Mouse (Mus musculus): ENCODE data around the gene Gm28048.
A peak's percentile ranks its signal among the peaks of the same experiment; 100 is the strongest.

Gm28048 gene

DNA sequence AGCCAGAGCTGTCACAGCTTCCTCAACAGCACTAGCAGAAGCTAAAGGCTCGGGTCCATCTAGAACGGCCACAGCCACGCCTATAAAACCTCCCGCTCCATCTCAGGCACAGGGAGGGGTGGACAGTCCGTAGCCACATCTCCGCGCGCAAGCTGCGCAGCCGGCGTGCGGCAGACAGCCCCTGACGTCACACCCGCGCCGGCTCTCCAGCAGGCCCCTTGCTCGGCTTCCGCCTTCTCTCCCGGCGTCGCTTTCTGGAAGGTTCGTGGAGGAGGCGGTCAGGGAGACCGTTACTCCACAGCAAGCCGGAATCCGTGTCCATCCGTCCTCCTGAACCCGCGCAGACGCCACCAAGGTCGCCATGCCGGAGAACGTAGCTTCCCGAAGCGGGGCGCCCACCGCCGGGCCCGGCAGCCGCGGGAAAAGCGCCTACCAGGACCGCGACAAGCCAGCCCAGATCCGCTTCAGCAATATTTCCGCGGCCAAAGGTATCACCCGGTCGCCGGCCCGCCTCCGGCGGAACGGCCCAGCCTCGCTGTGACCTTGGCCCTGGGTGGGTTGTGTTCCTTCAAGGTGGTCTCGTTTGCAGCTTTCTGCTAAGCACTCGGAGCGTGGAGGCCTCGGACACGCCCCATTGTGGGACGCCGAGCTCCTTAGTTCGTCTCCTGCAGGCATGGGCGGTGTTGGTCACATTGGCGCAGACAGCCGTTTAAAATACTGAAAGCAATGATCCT, 8.7 kb upstream of the Gm28048 start, which contains the start of gene Cct4:
TSS of gene Cct4 (plus strand) at position 127 of the 734 bp plus-strand sequence.
- DNase-seq (ENCODE audit: extremely low spot score, low read depth, low spot score), result no peak

DNA sequence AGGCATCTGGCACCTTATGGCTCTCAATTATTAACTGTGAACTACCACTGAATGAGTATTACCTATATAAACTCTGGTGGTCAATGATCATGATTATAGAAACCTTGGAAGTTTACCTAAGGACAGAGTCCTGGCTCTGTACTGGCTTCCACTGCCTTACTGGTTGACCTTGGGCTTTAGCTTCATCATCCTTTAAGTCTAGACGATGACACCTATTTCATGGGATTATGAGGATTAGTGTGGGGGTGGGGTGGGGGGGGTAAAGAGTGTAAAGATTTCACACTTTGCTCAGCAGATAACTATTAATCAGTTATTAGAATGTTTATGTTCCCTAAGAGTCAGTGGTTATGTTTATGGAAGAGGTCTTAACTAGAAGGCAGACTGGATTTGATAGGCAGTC, 7.9 kb upstream of the Gm28048 start:
- DNase-seq (ENCODE audit: extremely low spot score, low read depth, low spot score), result no peak

DNA sequence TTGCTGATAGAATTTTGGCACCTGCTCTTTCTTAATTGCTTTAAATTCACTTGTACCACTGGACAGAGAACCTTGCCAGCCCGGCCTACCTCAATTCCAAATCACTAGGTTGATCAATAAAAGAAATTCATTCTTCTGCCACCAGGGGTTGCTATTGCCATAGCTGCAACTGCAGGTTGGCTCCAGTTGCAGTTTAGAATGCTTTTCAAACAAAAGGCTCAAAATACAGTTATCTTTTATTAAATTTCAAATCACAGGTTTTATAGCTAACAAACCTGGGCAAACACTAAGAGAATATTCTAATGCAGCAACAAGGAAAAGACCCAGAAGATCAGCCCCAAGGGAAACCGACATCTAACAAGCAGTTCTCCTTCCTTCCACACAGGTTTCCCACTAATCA, 5.5 kb upstream of the Gm28048 start:
- DNase-seq (ENCODE audit: extremely low spot score, low read depth, low spot score), result no peak

DNA sequence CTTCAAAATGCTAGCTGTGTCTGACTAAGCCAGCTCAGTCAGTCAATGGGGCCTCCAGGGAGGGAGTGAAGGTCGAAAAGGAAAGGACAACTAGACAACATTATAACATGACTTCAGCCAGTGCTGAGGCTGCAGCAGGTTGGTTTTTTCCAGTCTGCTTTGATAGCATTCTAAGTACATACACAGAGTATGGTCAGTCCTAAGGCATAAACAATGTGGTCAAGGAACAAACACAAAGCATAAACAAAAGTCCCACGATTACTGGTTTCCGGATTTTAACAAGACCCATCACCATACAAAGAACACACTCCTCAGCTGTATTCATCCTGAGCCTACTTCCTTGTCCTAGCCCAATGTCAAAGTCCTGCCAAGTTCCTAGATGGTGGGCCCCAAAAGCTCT, 3.6 kb upstream of the Gm28048 start:
- DNase-seq (ENCODE audit: extremely low spot score, low read depth, low spot score), result no peak

DNA sequence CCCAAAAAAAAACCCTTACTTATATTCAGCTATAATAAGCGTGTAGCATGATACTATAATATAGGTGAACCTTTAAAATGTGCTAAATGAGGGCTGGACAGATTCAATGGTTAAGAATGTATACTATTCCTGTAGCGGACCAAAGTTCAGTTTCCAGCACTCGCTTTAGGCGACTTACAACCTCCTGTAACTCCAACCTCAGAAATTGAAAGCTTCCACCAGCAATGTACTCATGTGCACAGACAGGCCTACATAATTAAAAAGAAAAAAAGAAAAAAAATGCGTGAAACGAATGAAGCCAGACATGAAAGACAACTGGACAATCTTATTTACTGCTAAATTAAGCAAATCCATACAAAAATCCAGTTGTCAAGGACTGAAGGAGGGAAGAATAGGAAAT, 956 bp upstream of the Gm28048 start:
- DNase-seq (ENCODE audit: extremely low spot score, low read depth, low spot score), result no peak

DNA sequence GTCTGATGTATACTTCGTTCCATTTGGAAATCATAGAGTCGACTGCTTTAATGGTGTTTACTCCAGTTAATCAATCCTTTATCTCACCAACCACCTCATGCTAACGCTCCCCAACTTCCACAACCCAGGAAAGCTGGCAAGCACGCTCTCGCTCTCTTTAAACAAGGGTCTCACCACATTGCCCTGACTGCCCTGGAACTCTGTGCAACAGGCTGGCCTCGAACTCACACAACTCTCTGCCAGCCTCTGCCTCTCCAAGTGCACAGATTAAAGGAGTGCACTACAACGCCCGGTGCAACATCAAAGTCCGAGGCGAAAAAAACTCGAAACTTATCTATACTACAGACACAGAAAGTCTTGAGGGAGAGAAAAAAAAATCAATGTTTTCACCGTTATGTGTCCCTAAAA, 343 bp downstream of the Gm28048 start:
- no peak for DNase-seq (ENCODE audit: extremely low spot score, low read depth, low spot score)

DNA sequence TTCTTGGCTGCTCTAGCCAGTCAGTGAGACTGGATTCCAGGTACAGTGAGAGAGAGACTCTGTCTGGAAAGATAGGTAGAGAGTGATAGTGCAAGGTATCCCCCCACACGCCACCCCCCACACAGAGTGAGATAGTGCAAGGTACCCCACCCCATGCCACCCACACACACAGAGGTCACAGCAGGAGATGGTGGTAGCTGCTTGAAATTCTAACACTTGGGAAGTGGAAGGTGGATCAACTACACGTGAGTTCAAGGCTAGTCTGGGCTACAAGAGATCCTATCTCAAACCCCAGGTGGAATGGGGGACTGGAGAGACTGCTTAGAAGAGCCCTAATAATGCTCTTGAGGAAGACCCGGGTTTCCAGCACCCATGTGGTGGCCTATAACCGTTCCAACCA, 849 bp downstream of the Gm28048 start:
- no peak for DNase-seq (ENCODE audit: extremely low spot score, low read depth, low spot score)

DNA sequence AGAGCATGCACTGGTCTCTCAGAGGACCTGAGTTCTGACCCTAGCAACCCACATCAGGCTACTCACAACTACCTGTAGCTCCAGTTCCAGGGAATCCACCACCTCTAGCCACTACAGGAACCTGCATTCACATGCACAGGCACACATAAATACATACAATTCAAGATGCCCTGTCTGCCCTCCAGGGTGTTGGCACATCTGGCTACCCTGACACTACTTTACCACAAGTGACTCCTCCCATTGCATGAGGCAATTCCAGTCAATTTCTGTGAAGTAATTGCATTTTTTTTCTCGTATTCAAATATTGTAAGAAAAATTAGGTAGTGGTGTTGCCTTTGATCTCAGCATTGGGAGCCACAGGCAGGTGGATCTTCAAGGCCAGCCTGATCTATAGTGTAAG, 2.7 kb downstream of the Gm28048 start:
- DNase-seq (ENCODE audit: extremely low spot score, low read depth, low spot score), result no peak

DNA sequence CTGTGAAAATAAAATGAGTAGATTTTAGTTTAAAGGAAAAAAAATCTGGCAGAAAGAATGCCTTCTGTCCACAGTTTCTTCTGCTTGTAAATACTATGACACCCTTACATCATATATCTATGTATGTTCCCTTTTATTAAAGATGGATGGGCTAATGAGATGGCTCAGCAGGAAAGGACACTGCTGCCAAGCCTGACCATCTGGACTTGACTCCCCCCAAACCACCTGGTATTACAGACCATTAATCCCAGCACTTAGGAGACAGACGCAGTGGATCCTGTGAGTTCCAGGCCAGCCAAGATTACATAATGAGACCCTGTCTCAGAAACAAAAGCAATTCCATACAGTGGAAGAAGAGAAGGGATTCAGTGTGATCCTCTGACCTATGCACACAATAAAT, 3.2 kb downstream of the Gm28048 start:
- no peak for DNase-seq (ENCODE audit: extremely low spot score, low read depth, low spot score)

DNA sequence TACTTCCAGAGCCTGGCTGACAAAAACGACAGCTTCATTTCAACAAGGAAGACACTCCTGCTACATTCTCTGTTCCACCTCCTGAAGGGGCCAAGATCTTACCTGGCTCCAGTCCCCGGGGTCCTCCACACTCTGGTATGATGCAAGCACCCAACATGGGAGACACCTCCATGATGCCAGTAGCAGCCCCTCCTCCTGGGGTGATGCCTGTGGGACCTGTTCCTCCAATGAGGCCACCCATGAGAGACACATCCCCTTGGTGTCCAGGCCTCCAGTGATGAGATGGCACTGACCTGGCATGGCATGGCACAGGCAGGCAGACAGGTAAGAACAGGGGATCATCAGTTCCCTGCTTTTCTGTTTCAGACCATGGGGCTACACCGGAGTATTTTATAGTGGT, 3.7 kb downstream of the Gm28048 start:
- DNase-seq (ENCODE audit: extremely low spot score, low read depth, low spot score), result no peak

DNA sequence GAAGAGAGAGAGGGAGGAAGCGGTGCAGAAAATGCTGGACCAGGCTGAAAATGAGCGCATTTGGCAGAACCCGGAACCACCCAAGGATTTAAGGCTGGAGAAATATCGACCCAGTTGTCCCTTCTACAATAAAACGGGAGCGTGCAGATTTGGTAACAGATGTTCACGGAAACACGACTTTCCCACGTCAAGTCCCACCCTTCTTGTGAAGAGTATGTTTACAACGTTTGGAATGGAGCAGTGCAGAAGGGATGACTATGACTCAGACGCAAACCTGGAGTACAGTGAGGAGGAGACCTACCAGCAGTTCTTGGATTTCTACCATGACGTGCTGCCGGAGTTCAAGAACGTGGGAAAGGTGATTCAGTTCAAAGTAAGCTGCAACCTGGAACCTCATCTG, 8.3 kb downstream of the Gm28048 start:
- no peak for DNase-seq (ENCODE audit: extremely low spot score, low read depth, low spot score)

DNA sequence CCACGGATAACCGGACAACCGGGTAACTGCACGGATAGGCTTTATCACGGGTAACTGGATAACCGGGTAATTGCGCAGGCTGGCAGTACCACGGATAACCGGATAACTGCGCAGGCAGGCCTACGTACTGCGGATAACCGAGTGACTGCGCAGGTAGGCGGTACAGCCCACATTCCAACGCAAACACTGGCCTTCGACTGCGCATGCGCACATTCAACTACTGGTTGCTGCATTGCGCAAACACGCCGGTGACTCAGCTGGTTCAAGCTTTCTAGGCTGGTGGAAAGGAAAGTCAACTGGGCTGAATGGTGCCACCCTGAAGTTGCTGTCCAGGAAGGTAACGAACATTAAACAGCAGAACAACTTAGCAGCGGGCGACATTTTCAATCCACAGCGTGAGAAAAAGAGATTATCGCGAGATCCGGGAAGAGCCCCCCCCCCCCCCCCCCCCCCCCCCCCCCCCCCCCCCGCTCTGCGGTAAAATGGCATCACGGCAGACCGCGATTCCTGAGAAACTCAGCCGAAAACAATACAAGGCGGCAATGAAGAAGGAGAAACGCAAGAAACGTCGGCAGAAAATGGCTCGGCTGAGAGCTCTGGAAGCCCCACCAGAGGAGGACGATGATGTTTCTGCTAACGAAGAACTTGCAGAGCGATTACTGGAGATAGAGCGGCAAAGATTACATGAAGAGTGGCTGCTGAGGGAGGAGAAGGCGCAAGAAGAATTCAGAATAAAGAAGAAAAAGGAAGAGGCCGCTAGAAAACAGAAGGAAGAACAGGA, 9.0 kb downstream of the Gm28048 start:
- peak; percentile 58 for DNase-seq (ENCODE audit: extremely low spot score, low read depth, low spot score)

DNA sequence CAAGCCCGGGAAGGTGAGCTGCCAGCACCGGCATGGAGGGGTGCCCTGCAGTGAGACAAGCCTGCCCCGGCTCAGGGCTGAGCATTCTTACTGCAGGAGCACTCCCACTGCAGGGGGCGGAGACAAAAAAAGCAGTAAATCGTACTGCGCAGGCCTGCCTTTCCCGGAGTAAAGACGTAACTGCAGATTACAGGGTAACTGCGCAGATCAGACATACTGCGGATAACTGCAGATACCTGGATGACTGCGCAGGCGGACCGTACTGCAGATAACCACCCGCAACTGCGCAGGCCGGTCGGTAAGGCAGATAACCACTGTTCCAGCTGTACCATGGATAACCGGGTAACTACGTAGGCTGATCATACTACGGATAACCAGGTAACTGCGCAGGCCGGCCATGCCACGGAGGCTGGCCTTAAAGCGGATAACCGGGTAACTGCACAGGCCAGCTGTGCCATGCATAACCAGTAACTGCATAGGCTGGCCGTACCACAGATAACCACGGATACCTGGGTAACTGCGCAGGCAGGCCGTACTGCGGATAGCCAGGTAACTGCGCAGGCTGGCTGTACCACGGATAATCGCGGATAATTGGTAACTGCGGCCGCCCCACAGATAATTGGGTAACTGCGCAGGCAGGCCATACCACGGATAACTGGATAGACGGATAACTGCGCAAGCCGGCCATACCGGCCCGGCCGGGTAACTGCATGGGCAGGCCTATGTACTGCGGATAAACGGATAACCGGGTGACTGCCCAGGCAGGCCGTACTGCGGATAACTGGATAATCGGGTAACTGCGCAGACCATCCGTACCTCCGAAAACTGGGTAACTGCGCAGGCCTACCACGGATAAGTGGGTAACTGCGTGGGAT, 9.8 kb downstream of the Gm28048 start, which contains the start of gene Zrsr1:
TSS of gene Zrsr1 (plus strand) at position 171 of the 875 bp plus-strand sequence.
- no peak for DNase-seq (ENCODE audit: extremely low spot score, low read depth, low spot score)

DNA sequence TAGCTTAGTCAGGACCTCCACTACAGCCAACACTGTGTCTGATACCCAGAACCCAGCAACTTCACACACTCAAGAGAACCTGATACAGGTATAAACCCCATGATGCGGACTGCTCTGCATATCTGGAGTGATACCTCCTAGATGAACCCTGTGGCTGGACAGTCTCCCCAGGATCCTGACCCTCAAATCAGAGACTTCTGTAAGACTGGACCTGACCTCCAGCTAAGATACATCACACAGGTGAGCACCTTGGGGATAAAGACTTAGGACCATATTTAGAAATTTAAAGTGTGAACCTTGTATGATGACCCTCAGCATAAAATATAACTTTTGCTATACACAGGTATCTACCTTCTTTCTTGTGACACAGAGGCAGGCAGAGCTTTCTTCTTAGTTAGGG, 11.3 kb downstream of the Gm28048 start:
- no peak for DNase-seq (ENCODE audit: extremely low spot score, low read depth, low spot score)

DNA sequence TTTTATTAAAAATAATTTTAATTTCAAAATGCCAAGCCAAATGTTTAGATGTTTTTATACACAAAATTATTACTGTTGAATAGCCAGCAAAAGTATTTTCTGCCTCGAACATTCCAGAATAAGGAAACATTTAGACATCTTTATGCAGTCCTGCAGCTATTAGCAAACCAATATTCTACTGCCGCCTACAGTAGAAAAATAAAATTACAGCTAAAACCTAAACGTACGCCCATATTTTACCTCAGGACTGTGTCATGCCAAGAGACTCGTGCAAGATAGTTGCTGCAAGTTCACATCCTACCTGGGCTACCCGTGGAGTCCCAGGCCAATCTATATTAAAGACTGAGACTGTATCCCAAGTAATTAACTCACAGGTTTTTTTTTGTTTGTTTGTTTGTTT, 12.4 kb downstream of the Gm28048 start:
- DNase-seq (ENCODE audit: extremely low spot score, low read depth, low spot score), result no peak

DNA sequence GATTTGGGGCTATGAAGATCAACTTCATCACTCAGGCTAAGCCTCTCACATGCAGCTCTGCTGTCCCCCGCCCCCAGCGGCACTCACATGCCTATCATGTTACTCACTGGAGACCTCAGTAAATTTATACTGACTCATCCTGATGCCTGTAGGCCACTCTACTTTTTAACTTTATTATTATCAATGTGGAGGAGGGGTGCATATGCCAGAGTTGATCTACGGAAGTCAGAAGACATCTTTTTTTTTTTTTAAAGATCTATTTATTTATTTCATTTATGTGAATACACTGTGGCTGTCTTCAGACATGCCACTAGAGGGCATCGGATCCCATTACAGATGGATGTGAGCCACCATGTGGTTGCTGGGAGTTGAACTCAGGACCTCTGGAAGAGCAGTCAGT, 16.4 kb downstream of the Gm28048 start:
- DNase-seq (ENCODE audit: extremely low spot score, low read depth, low spot score), result no peak

DNA sequence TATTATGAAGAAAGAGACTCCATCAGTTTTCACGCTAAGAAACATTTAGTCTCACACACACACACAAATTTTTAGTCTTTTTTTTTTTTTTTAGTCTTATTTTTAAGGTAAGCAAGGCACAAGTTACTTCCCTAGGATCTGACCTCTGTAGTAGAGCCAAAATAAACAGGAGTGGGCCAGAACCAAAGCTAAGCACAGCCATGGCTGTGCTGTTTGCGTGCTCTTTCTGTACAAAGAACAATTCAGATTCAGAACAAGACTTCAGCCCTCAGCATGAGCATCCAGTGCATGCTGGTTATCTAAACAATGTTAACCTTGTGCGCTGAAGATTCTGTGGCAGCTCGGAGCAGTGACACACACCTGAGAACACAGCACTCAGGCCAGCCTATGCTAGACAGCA, 17.5 kb downstream of the Gm28048 start:
- DNase-seq (ENCODE audit: extremely low spot score, low read depth, low spot score), result no peak

DNA sequence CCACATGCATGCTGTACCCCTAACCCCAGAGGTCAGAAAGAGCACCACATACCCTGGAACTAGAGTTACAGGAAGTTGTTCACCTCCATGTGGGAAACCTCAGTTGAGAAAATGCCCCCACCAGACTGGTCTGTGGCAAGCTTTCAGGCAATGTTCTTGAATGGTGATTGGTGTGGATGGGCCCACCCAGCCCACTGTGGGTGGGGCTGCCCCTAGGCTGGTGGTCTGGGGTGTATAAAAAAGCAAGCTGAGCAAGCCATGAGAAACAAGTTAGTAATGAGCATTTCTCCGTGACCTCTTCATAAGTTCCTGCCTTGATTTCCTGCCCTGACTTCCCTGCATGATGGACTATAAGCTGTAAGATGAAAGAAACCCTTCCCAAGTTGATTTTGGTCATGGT, 19.8 kb downstream of the Gm28048 start:
- DNase-seq (ENCODE audit: extremely low spot score, low read depth, low spot score), result no peak

DNA sequence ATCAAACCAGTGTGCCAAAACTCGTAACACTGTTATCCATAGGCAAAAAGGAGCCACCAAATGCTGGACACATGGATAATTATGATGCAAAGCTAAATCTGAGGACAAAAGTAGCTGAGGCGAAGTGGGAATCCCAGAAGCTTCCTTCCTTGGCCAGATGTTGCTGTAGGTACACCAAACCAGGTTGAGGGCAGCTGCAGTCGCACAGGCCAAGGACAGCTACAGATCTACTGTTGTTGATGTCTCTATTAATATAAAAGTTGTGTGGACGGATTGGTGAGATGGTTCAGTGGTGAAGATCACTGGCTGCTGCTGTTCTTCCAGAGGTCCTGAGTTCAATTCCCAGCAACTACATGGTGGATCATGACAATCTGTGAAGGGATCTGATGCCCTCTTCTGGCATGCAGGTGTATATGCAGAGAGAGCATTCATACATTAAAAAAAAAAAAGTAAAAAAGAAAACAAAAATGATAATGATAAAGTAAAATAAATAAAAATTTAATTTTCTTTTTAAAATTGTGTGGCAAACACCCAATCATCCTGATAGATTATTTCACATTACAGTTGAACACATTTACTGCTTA, 24.0 kb downstream of the Gm28048 start:
- no peak for DNase-seq (ENCODE audit: extremely low spot score, low read depth, low spot score)

DNA sequence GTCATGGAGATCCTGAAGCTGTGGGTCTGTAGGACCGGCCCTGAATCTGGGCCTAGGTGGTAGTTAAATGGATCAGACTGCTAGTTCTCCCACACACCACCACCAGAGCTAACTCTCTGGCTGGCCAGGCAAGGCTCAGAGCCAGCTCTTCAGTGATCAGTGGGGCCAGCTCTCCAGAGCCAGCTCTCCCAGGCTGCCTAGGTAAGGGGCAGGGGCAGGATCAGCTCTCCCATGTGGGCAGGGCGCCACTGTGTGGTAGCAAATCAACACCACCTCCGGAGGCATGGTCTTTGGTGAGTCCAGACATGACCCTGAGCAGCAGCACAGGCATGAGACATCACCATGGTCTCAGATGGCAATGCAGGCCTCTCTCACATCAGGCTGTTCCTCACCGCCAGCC, 25.1 kb downstream of the Gm28048 start:
- DNase-seq (ENCODE audit: extremely low spot score, low read depth, low spot score), result no peak

DNA sequence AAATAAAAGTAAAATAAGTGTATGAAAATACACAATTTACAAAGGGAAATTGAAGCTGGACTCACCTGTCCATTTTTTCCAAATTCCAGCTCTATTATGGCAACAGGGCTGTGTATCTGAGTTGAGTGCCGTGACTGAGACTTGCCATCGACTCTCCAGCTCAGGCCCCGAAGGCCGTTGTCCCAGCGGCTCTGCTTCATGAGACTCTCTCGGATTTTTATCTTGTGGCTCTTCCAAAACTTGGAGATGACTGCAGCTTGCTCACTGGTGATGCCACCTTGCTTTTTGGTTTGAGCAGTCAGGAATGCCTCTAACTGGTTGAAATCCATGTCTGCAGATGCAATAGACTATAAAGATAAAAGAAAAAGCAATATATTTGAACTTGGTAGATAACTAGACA, 25.5 kb downstream of the Gm28048 start:
- DNase-seq (ENCODE audit: extremely low spot score, low read depth, low spot score), result no peak

Data from hindlimb bud, embryonic 11.5 days (tissue).